13 mouse cellular contexts compared by ENCODE assay signal in the genomic region with DNA sequence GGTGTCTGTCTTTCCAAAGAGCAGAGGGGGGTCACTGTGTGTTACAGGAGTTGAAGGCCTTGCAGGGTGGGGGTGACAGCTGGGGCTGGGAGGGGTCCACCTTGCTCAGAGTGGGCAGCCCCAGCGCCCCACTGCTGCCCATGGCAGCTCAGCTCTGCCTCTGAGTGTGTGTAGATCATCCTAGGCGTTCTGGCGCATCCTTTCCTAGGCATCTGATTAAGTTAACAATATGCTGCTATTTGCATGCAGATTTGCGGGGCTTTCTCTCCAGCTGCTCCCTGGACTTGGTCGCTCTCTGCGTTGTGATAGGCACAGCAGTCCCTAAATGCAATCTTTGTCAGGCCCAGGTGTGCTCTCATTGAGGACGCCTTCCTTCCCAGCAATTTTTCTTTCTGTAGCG.
DNase-seq lines count a peak whose midpoint lies in the region; ATAC-seq and TF ChIP-seq lines count a peak whose summit lies in the region.
"Had no signal": no experiment of that assay in that cellular context is flagged by ENCODE, and none has a peak within 500 bp of the region (broad histone marks: within the 10 kb centered on the region; RNA-seq: fewer than 3 reads in every experiment).

No protein-coding gene starts in this region.

- TF ChIP-seq CTCF in liver, postnatal 0 days (IDR thresholded peaks at IDR 0.05; ENCODE audit: low read depth) = no peak
- no peak for TF ChIP-seq CTCF in lung, postnatal 0 days (IDR thresholded peaks at IDR 0.05)

- no peaks in the 10 kb centered on the region for H3K27me3 ChIP-seq in forebrain, embryonic 16.5 days (replicated peaks; ENCODE audit: control insufficient read depth, insufficient read depth, low read length)
- H3K27me3 ChIP-seq in midbrain, embryonic 13.5 days = no peaks in the 10 kb centered on the region
- peaks cover 16% of the 10 kb centered on the region for H3K27me3 ChIP-seq in liver, postnatal 0 days (ENCODE audit: insufficient read depth, low read length)
- no peaks in the 10 kb centered on the region for H3K27me3 ChIP-seq in lung, postnatal 0 days (replicated peaks; ENCODE audit: insufficient read depth, low read length)

- no peaks in the 10 kb centered on the region for H3K36me3 ChIP-seq in forebrain, embryonic 16.5 days (ENCODE audit: control insufficient read depth, insufficient read depth)
- H3K36me3 ChIP-seq in midbrain, embryonic 13.5 days = no peaks in the 10 kb centered on the region
- H3K36me3 ChIP-seq in liver, postnatal 0 days (replicated peaks; ENCODE audit: insufficient read depth, low read length) = no peaks in the 10 kb centered on the region
- H3K36me3 ChIP-seq in lung, postnatal 0 days (ENCODE audit: insufficient read depth, low read length) = no peaks in the 10 kb centered on the region
- H3K36me3 ChIP-seq: embryonic facial prominence, embryonic 12.5 days had no signal

- WGBS in forebrain, embryonic 16.5 days = 16% methylated on average over 8 of the region's 8 CpGs
- WGBS in midbrain, embryonic 13.5 days = 13% methylated on average over 8 of the region's 8 CpGs
- WGBS in liver, postnatal 0 days (ENCODE audit: insufficient replicate concordance) = 53% methylated on average over 8 of the region's 8 CpGs
- 63% methylated on average over 8 of the region's 8 CpGs for WGBS in lung, postnatal 0 days

- DNase-seq in cerebellum, postnatal 14 days = peak; percentile 36 to 37
- DNase-seq in cerebellum, adult 11-12 months = no peak
- peak; percentile 54 for DNase-seq in ES-CJ7 (ENCODE audit: low read depth, low spot score)
- no peak for DNase-seq in liver, postnatal 0 days
- no peak for DNase-seq in kidney, postnatal 4 days
- no peak for DNase-seq in lung, postnatal 0 days (ENCODE audit: low spot score)
- DNase-seq: heart, adult 11 months; heart, postnatal 10 days; kidney, adult 11 months; thymus, adult 2 months had no signal

- no peak for ATAC-seq in forebrain, embryonic 16.5 days
- peak; percentile 57 for ATAC-seq in midbrain, embryonic 13.5 days
- ATAC-seq in liver, postnatal 0 days = no peak
- ATAC-seq in lung, postnatal 0 days = no peak

- H3K4me2 ChIP-seq in forebrain, embryonic 16.5 days (ENCODE audit: low read length) = no peak overlapping the region
- H3K4me2 ChIP-seq in midbrain, embryonic 13.5 days (replicated peaks) = peak overlapping the region; percentile 28
- no peak overlapping the region for H3K4me2 ChIP-seq in liver, postnatal 0 days (ENCODE audit: low read depth, low read length)
- H3K4me2 ChIP-seq in lung, postnatal 0 days (replicated peaks; ENCODE audit: low read depth, low read length) = no peak overlapping the region

- TF ChIP-seq EP300 in liver, postnatal 0 days (IDR thresholded peaks at IDR 0.05; ENCODE audit: low read depth) = no peak
- no peak for TF ChIP-seq EP300 in lung, postnatal 0 days (IDR thresholded peaks at IDR 0.05)

- H3K4me3 ChIP-seq in forebrain, embryonic 16.5 days (replicated peaks; ENCODE audit: low read length) = no peak overlapping the region
- H3K4me3 ChIP-seq in midbrain, embryonic 13.5 days (replicated peaks) = no peak overlapping the region
- H3K4me3 ChIP-seq in liver, postnatal 0 days (ENCODE audit: low read depth, low read length) = no peak overlapping the region
- H3K4me3 ChIP-seq in lung, postnatal 0 days (ENCODE audit: low read depth, low read length) = no peak overlapping the region
- H3K4me3 ChIP-seq: embryonic facial prominence, embryonic 12.5 days had no signal

- H3K9me3 ChIP-seq in forebrain, embryonic 16.5 days (ENCODE audit: control insufficient read depth, low read length) = no peaks in the 10 kb centered on the region
- H3K9me3 ChIP-seq in midbrain, embryonic 13.5 days = no peaks in the 10 kb centered on the region
- H3K9me3 ChIP-seq in liver, postnatal 0 days (ENCODE audit: low read length) = no peaks in the 10 kb centered on the region
- no peaks in the 10 kb centered on the region for H3K9me3 ChIP-seq in lung, postnatal 0 days (ENCODE audit: low read length)
- H3K9me3 ChIP-seq: embryonic facial prominence, embryonic 12.5 days had no signal

- 0 out of 2 replicates have a peak overlapping the region, but pooled peaks have one; percentile 25 for H3K9ac ChIP-seq in forebrain, embryonic 16.5 days (replicated peaks; ENCODE audit: low read depth, low read length)
- 0 out of 2 replicates have a peak overlapping the region, but pooled peaks have one; percentile 41 for H3K9ac ChIP-seq in midbrain, embryonic 13.5 days (replicated peaks)
- no peak overlapping the region for H3K9ac ChIP-seq in liver, postnatal 0 days (replicated peaks)
- H3K9ac ChIP-seq in lung, postnatal 0 days (replicated peaks; ENCODE audit: low read depth) = no peak overlapping the region
- H3K9ac ChIP-seq: embryonic facial prominence, embryonic 12.5 days had no signal

- H3K27ac ChIP-seq in forebrain, embryonic 16.5 days (ENCODE audit: low read length) = peak overlapping the region; percentile 78
- peak overlapping the region; percentile 83 for H3K27ac ChIP-seq in midbrain, embryonic 13.5 days
- no peak overlapping the region for H3K27ac ChIP-seq in liver, postnatal 0 days (ENCODE audit: low read depth)
- no peak overlapping the region for H3K27ac ChIP-seq in lung, postnatal 0 days (ENCODE audit: low read length)
- H3K27ac ChIP-seq: embryonic facial prominence, embryonic 12.5 days had no signal

- peaks cover 31% of the 10 kb centered on the region for H3K4me1 ChIP-seq in forebrain, embryonic 16.5 days (replicated peaks; ENCODE audit: control insufficient read depth, insufficient read depth, low read length)
- peaks cover 47% of the 10 kb centered on the region for H3K4me1 ChIP-seq in midbrain, embryonic 13.5 days (replicated peaks)
- H3K4me1 ChIP-seq in liver, postnatal 0 days (ENCODE audit: insufficient read depth) = no peaks in the 10 kb centered on the region
- no peaks in the 10 kb centered on the region for H3K4me1 ChIP-seq in lung, postnatal 0 days (ENCODE audit: insufficient read depth, low read depth, low read length)

Comparison
In these comparisons a context has a peak if more than half of its experiments do, and no peak if none do; other contexts are left out.
1. DNase-seq: peak in cerebellum, postnatal 14 days (2 of 2) and ES-CJ7 (single experiment); none in cerebellum, adult 11-12 months (single experiment), liver, postnatal 0 days (single experiment), kidney, postnatal 4 days (0 of 2) and lung, postnatal 0 days (single experiment).
2. H3K27ac ChIP-seq: peak in forebrain, embryonic 16.5 days (single experiment) and midbrain, embryonic 13.5 days (single experiment); none in liver, postnatal 0 days (single experiment) and lung, postnatal 0 days (single experiment).
3. H3K9ac ChIP-seq: peak in forebrain, embryonic 16.5 days (single experiment) and midbrain, embryonic 13.5 days (single experiment); none in liver, postnatal 0 days (single experiment) and lung, postnatal 0 days (single experiment).